Mouse (Mus musculus) liver, embryonic 11.5 days (tissue): ENCODE data around the gene Tanc2. TPM values are rescaled to one million over a fixed set of nuclear protein-coding genes. Genes with fewer than 3 reads are reported as not detected.

Experiments used
- ATAC-seq: fragments of 200-750 bp; cut with Nextera tagmentation; replicated peaks from 2 replicates; pipeline ENCODE4 v1.8.0; 2017; ENCODE audit warnings: moderate number of reproducible peaks, mild to moderate bottlenecking, moderate TSS enrichment, moderate library complexity; ENCODE audit not compliant: low FRiP score
- DNase-seq: peaks from one replicate; pipeline ENCODE4 v3.0.0-alpha.2; 2017; ENCODE audit warnings: low spot score
- H3K27ac ChIP-seq: fragments of 300-500 bp; sonication (generic); 2 replicates; pipeline ENCODE4 v1.5.1; 2014; ENCODE audit warnings: mild to moderate bottlenecking, low read depth, low read length, control low read depth
- H3K27me3 ChIP-seq: fragments of 300-500 bp; sonication (generic); replicated peaks from 2 replicates; pipeline ENCODE4 v1.6.1; 2014; ENCODE audit warnings: low read length, mixed read lengths; ENCODE audit not compliant: control insufficient read depth, insufficient read depth
- H3K36me3 ChIP-seq: fragments of 300-500 bp; sonication (generic); 2 replicates; pipeline ENCODE4 v1.6.1; 2014; ENCODE audit warnings: mild to moderate bottlenecking, low read length, moderate library complexity, mixed read lengths; ENCODE audit not compliant: control insufficient read depth, insufficient read depth
- H3K4me1 ChIP-seq: fragments of 300-500 bp; sonication (generic); replicated peaks from 2 replicates; pipeline ENCODE4 v1.6.1; 2014; ENCODE audit warnings: low read length, mixed read lengths; ENCODE audit not compliant: control insufficient read depth, insufficient read depth
- H3K4me2 ChIP-seq: fragments of 300-500 bp; sonication (generic); 2 replicates; pipeline ENCODE4 v1.6.1; 2014; ENCODE audit warnings: mild to moderate bottlenecking, control low read depth, moderate library complexity
- H3K4me3 ChIP-seq: fragments of 300-500 bp; sonication (generic); 2 replicates; pipeline ENCODE4 v1.5.1; 2014; ENCODE audit warnings: low read depth, low read length, control low read depth
- H3K9ac ChIP-seq: fragments of 300-500 bp; sonication (generic); 2 replicates; pipeline ENCODE4 v1.6.1; 2014; ENCODE audit warnings: low read depth, low read length, control low read depth
- H3K9me3 ChIP-seq: fragments of 300-500 bp; sonication (generic); 2 replicates; pipeline ENCODE4 v1.6.1; 2016; ENCODE audit warnings: low read length, inconsistent platforms, mixed read lengths; ENCODE audit not compliant: control insufficient read depth
- WGBS: fragments of 180-500 bp; shearing (Covaris S2); extraction: QIAGEN DNeasy Blood & Tissue Kit; methylation state at CpG from one replicate; pipeline ENCODE4 v1.1.7; 2014; 5-methylcytosine and 5-hydroxymethylcytosine counted together
- polyA plus RNA-seq: library from polyadenylated mRNA; unstranded; fragments of >200 nt; fragmentation: Nextera tagmentation; extraction: Ambion mirVana; gene quantifications from 2 replicates; pipeline ENCODE4 v1.2.1, GENCODE M21; 2014

The Tanc2 gene
- polyA plus RNA-seq, 1 experiment from 2014 or later: 6.9 TPM

DNA sequence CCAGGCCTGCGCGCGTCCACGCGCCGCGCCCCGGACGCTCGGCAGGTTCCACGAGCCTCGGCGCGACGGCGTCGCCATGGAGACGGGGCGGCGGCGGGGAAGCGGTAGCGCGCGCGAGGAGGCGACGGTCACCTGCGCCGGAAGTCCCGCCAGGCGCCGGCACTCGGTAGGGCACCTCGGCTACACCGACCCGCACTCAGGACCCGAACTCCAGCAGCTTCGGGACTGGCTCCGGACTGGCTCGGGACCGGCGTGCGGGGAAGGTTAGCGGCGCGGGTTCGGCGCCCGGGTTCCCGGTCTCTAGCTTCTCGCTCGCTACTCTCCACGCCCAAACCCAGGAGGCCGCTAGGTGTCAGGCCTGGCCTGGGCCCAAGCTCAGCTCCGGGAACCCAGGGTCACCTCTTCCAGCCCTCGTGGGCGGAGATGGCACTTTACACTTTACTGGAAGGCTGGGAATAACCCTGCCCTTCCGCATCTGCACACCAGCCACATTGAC is 354.4 kb downstream of the Tanc2 start:
- no peaks in the 10 kb centered on the region for H3K36me3 ChIP-seq
- ATAC-seq (peak; percentile 72), DNase-seq (peak; percentile 78)
- no peaks in the 10 kb centered on the region for H3K9me3 ChIP-seq
- H3K27me3 ChIP-seq: peaks cover 27% of the 10 kb centered on the region
- WGBS: under 1% methylated on average over 59 of the region's 59 CpGs
- no peak overlapping the region for H3K27ac ChIP-seq
- peak overlapping the region; percentile 64 for H3K4me3 ChIP-seq
- peak overlapping the region; percentile 99 for H3K4me2 ChIP-seq
- H3K9ac ChIP-seq: peak overlapping the region; percentile 64
- H3K4me1 ChIP-seq: peaks cover 19% of the 10 kb centered on the region

DNA sequence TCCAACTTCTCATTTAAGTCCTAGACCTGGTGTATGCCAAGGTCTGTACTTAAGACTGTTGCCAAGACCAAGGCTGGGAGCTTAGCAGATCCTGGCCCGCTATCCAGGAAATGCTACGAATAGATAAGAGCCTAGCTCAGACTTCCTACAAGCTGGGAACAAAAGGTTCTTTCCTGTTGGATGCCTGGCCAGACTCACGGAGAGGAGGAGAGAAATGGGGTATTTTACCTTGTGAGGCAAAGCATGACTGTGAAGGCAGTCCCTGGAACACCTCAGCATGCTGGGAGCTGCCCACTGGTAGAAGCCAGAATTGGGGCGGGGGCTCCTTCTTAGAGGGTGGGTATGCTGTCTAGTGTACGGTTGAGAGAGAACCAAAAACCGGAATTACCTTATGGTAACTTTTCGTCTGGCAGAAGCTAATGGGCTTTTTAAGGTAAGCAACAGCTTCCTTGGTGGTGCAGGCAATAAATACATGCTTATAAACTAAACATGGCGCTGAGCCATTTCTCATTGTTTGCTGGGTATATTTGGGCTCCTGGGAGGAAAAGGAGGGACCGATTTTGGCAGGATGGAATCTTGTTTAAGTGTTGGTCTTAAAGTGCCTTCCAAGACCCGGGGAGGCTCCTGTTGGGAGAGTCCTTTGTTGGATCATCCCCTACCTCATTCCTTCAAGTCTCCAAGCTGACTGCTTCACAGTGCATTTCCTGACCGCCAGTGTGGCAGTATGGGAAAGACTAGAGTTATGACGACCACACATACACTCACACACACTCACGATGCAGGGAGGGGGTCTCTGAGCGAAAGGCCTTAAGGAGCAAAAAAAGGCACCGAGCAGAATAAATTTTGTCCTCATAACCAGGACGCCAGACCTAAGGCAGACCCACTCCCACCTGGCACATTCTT is 355.2 kb downstream of the Tanc2 start:
- peaks cover 19% of the 10 kb centered on the region for H3K4me1 ChIP-seq
- H3K9ac ChIP-seq: peak overlapping the region; percentile 64; the same call in 1 of the 2 replicates
- no peaks in the 10 kb centered on the region for H3K9me3 ChIP-seq
- peak overlapping the region; percentile 64 for H3K4me3 ChIP-seq
- H3K27me3 ChIP-seq: peaks cover 27% of the 10 kb centered on the region
- peak overlapping the region; percentile 99 for H3K4me2 ChIP-seq
- H3K36me3 ChIP-seq: no peaks in the 10 kb centered on the region
- ATAC-seq: no peak
- DNase-seq: no peak
- 69% methylated on average over 16 of the region's 16 CpGs for WGBS
- no peak overlapping the region for H3K27ac ChIP-seq

DNA sequence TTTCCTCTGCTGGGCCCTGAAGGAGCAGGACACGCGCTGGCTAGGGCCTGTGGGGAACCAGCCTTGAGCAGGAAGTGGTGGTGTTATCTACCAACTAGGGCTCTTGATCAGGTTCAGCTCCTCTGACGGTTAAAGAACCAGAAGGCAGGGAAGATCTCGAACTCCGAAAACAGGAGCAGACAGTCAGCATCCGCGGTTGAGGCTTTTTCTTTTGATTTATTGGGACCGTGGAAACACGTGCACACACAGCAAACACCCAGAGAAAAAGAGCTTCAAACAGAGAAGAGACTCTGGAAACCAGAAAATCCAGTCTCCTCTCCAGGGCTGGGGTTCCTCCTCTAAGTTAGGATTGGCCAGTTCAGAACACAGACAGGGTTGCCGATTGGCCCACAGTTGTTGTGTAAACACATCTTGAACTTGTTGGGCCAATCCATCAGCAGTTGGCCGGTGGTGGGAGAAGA is 356.9 kb downstream of the Tanc2 start:
- DNase-seq (no peak), ATAC-seq (peak; percentile 53; the same call in 1 of the 2 replicates)
- H3K4me2 ChIP-seq: no peak overlapping the region
- no peak overlapping the region for H3K27ac ChIP-seq
- peaks cover 22% of the 10 kb centered on the region for H3K27me3 ChIP-seq
- no peak overlapping the region for H3K4me3 ChIP-seq
- H3K9me3 ChIP-seq: no peaks in the 10 kb centered on the region
- 22% methylated on average over 11 of the region's 11 CpGs for WGBS
- no peak overlapping the region for H3K9ac ChIP-seq
- H3K36me3 ChIP-seq: no peaks in the 10 kb centered on the region
- H3K4me1 ChIP-seq: peaks cover 19% of the 10 kb centered on the region

DNA sequence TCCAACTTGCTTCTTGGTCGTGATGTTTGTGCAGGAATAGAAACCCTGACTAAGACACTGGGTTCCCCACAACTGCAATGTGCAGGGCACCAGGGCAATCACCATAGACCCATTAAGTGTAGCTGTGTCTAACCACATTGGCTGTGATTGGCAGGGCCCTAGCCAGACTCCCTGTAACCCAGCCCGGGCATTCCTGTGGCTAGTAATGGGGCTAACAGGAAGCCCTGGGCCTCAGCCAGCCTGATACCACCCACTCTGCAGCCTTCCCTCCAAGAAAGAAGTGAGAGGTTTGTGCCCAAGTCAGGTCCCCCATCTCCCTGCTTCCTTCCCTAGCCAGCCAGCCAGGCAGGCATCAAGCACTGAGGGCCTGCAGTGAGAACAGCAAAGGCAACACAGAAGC is 358.5 kb downstream of the Tanc2 start:
- WGBS: 41% methylated on average over 2 of the region's 2 CpGs
- no peak for ATAC-seq
- Histone ChIP-seq H3K27ac (no peak overlapping the region), H3K27me3 (peaks cover 13% of the 10 kb centered on the region; the same call in 1 of the 2 replicates), H3K4me1 (peaks cover 19% of the 10 kb centered on the region), H3K4me3 (no peak overlapping the region), H3K4me2 (no peak overlapping the region), H3K9ac (no peak overlapping the region), H3K36me3 (no peaks in the 10 kb centered on the region), H3K9me3 (no peaks in the 10 kb centered on the region)
- DNase-seq: no peak

DNA sequence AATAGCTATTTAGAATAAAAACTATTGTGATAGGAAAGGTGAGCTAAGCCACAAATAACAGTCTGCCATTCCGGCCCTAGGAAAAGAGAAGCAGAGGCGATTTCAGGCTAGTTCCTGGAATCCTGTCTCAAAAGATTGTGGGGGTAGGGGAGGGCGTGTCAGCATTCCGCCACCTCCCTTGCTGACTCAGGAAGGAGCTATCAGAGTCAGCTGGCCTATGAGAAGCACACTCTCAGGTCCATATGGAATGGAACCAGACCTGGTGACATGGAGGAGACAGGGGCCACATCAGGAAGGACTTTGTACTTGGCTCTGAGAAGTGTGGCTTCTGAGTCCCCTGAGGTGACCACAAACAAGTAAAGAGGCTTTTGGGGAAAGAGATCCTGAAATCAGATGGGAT is 360.7 kb downstream of the Tanc2 start:
- Histone ChIP-seq H3K36me3 (no peaks in the 10 kb centered on the region), H3K9me3 (no peaks in the 10 kb centered on the region), H3K4me1 (peaks cover 7% of the 10 kb centered on the region; the same call in 1 of the 2 replicates), H3K9ac (no peak overlapping the region), H3K4me3 (no peak overlapping the region), H3K27me3 (peaks cover 5% of the 10 kb centered on the region; the same call in 1 of the 2 replicates), H3K27ac (no peak overlapping the region), H3K4me2 (no peak overlapping the region)
- DNase-seq (no peak), ATAC-seq (no peak)
- 54% methylated on average over 4 of the region's 4 CpGs for WGBS

DNA sequence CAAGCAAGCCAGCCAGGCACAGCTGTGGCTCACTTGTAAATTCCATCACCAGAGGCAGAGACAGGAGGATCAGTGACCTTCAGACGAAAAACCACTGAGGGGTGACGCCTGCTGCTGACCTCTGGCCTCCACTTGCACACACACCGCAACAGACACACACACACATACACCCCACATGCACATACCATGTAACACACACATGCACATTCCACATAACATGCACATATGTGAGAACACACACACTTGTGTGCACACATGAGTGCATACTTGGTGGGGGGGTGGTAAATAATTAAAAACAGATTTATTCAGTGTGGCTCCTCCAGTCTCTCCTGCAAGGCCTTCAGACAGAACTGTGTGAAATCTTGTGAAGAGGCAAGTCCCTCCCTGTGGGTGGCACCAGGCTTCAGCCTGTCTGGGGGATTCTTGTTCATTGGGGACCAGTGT is 361.8 kb downstream of the Tanc2 start:
- 59% methylated on average over 3 of the region's 3 CpGs for WGBS
- DNase-seq: no peak

DNA sequence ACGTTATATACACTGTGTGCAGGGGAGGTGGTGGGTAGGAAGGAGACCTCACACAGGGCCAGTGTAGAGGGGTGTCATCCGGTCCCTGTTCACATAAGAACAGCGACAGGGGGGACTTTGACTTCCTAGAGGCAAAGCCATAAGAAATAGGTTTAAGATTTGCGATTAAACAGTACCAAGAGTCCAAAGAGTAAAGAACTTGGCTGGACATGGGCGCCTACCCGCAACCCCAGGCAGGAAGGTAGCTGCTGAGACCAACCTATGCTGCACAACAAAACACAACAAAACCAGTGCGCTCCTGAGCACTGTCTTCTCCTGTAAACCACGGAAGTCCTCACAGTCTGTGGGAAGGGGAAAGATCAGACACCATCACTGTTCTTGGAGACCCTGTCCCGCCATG is 362.3 kb downstream of the Tanc2 start:
- no peak for DNase-seq

More for the DNA sequence above, 361.8 kb downstream of the Tanc2 start:
- H3K9ac ChIP-seq: no peak overlapping the region
- no peak for ATAC-seq
- H3K4me3 ChIP-seq: no peak overlapping the region
- peaks cover 5% of the 10 kb centered on the region; the same call in 1 of the 2 replicates for H3K27me3 ChIP-seq
- no peaks in the 10 kb centered on the region for H3K9me3 ChIP-seq
- H3K36me3 ChIP-seq: no peaks in the 10 kb centered on the region
- no peak overlapping the region for H3K4me2 ChIP-seq
- H3K4me1 ChIP-seq: peaks cover 2% of the 10 kb centered on the region; the same call in 1 of the 2 replicates
- no peak overlapping the region for H3K27ac ChIP-seq

DNA sequence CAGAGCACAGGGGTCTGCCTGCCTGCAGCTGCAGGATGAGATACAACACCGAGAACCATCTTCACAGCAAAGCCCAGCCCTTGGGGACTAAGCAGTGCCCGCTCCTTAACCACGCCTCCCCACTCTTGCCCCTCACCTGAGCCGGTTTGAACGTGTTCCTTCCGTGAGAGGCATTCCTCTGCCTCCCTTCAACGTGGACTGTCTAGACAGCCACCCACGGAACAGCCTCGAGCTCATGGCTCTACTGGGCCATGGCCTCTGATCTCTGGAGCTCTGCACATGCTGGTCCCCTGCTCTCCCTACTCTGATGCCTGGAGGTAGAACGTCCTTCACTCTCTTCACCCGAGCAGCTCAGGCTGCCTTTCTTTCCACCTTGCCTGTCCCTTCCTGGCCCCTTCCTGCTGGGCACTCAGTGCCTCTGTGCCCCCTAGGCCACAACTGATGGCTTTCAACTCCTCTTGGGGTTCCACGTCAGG is 363.2 kb downstream of the Tanc2 start, which contains the start of gene Cyb561:
Cyb561 (minus strand) TSS at position 426 of the 476 bp plus-strand sequence.
- no peaks in the 10 kb centered on the region for H3K4me1 ChIP-seq
- H3K27me3 ChIP-seq: peaks cover 5% of the 10 kb centered on the region; the same call in 1 of the 2 replicates
- H3K36me3 ChIP-seq: no peaks in the 10 kb centered on the region
- WGBS: 73% methylated on average over 12 of the region's 12 CpGs
- H3K4me2 ChIP-seq: no peak within 1 kb of the TSS
- H3K9ac ChIP-seq: no peak within 1 kb of the TSS
- no peak within 1 kb of the TSS for H3K4me3 ChIP-seq
- DNase-seq (no peak), ATAC-seq (no peak)
- no peaks in the 10 kb centered on the region for H3K9me3 ChIP-seq
- H3K27ac ChIP-seq: no peak within 1 kb of the TSS

More for the DNA sequence above, 362.3 kb downstream of the Tanc2 start:
- Histone ChIP-seq H3K4me3 (no peak overlapping the region), H3K9ac (no peak overlapping the region), H3K4me2 (no peak overlapping the region), H3K4me1 (no peaks in the 10 kb centered on the region), H3K27me3 (peaks cover 5% of the 10 kb centered on the region; the same call in 1 of the 2 replicates), H3K27ac (no peak overlapping the region), H3K9me3 (no peaks in the 10 kb centered on the region), H3K36me3 (no peaks in the 10 kb centered on the region)
- WGBS: 79% methylated on average over 9 of the region's 9 CpGs
- no peak for ATAC-seq
